Mouse (Mus musculus): ENCODE data around the gene Edaradd. TPM values are rescaled to one million over a fixed set of nuclear protein-coding genes. Genes with fewer than 3 reads are reported as not detected.

The Edaradd gene
- polyA plus RNA-seq (2012), result 0.05 and 0.12 TPM in 2 replicates

DNA sequence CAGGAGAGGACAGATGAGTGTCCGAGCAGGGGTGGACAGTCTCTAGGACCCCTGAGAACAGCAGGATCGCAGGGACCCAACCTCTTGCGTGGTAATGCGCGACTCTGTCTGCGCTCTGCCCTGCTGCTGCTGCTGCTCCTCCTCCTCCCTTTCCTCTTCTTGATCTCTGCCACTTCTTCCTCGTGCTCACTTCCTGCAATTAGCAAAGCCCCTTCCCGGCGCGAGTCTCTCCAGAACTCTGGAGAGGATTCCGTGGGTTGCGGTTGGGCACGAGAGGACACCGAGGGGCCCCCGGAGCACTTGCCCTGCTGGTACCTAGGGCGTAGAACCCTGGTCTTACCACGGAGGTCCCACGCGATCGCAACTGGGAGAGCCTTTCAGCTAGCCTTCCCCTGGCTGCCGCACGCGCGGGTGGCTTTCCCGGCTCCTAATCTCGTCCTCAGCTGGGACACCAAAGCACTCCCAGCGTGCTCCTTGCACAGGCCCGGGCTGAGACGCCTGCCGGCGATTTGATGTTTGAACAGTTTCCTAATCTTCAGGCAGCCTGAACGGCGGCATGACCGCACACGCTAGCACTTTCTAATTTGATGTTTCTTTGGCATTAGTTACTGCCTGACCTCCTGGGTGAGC lies at the start of gene Edaradd:
Edaradd (minus strand) TSS at position 484 of the 630 bp plus-strand sequence.

DNA sequence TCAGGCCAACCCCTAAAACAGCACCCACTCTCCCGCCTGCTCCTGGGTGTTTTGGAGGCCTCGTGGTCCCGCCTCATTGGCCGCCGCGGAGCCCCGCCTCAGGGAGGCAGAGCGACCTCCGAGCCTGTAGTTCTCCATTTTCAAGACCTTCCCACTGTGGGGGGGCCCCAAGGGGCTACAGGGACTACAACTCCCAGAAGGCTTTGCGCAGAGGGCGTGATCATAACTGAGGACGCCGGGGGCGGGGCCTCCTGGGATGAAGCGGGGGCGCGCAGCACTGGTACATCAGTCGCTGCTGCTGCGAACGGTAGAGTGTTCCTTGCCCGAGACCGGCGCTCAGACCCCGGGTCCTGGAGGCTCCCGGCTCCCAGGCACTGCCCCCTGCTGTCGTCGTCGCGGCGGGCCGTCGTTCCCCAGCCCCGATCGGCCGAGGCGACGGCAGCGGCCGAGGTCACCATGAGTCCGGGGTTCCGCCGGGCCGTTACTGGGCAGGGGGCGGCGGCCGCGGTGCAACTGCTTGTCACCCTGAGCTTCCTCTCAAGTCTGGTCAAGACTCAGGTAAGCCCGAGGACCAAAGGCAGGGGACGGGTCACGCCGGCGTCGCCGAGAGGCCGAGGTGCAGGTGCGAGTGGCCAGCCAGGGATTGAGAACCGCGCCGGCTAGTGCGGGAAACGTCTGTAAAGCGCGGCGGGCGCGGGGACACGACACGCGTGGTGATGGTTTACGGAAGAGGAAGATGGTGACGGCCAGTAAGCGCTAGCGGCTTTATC lies 45.6 kb upstream of the Edaradd start, which contains the start of gene Ero1lb:
Ero1lb (plus strand) TSS at position 254 of the 770 bp plus-strand sequence.

DNA sequence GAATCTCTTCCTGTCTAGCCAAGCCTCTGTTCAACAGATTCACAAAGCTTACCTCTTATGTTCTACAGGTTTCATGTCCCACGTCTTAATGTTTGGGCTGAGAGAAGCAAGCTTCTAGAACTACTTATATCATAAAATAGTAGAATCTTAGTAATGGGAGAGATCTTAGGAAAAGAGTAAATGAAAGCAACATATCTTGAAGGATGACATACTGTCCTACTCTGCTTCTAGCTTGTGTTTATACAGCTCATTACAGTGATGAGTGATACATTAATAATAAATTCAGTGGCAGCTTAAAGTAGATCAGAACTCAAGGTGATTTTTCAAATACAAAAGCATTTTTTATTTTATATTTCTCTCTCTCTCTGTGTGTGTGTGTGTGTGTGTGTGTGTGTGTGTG lies 55.4 kb downstream of the Edaradd start, which contains the start of gene Lgals8:
Lgals8 (minus strand) TSS at position 101 of the 400 bp plus-strand sequence.

Other genes starting within 250 kb of the Edaradd start
- 0.16 and 0.27 TPM in 2 replicates for gene Actn2, start 179.7 kb downstream of the Edaradd start, polyA plus RNA-seq (2012)
- 32.3 and 46.3 TPM in 2 replicates for gene Heatr1, start 125.4 kb downstream of the Edaradd start, polyA plus RNA-seq (2012)
- gene Lgals8, start 55.5 kb downstream of the Edaradd start, polyA plus RNA-seq (2012), result 3.4 and 3.7 TPM in 2 replicates
- gene Ero1lb, start 45.4 kb upstream of the Edaradd start, polyA plus RNA-seq (2012), result 6.7 and 8.5 TPM in 2 replicates

Data from megakaryocyte-erythroid progenitor cell, adult 5 weeks (primary cell).